Mouse (Mus musculus) small intestine, adult 2 months (tissue): ENCODE measurements at regions not wholly inside any gene's neighbourhood (a gene's known extent, or its start where the extent isn't known, plus 50 kb on each side); places are given as distances from the start of the nearest gene placed in this dataset.

Experiments used
- H3K27ac ChIP-seq: fragments of 200-500 bp; 2 replicates; pipeline ENCODE4 v1.5.1; 2012; ENCODE audit warnings: low read depth, low read length, control low read depth, inconsistent platforms; ENCODE audit not compliant: insufficient read depth
- H3K27me3 ChIP-seq: fragments of 200-500 bp; 2 replicates; pipeline ENCODE4 v1.6.1; 2012; ENCODE audit warnings: mild to moderate bottlenecking, moderate library complexity, low read length, inconsistent platforms; ENCODE audit not compliant: control insufficient read depth, insufficient read depth
- H3K36me3 ChIP-seq: fragments of 200-500 bp; 2 replicates; pipeline ENCODE4 v1.6.1; 2012; ENCODE audit warnings: mild to moderate bottlenecking, low read length, control low read depth, inconsistent platforms; ENCODE audit not compliant: control insufficient read depth, insufficient read depth
- H3K4me1 ChIP-seq: fragments of 200-500 bp; 2 replicates; pipeline ENCODE4 v1.6.1; 2012; ENCODE audit warnings: low read length, inconsistent platforms, mixed read lengths; ENCODE audit not compliant: control insufficient read depth, insufficient read depth, insufficient read length
- H3K4me3 ChIP-seq: fragments of 200-500 bp; 2 replicates; pipeline ENCODE4 v1.5.1; 2012; ENCODE audit warnings: low read depth, mild to moderate bottlenecking, control low read depth, inconsistent platforms, low read length, moderate library complexity
- CTCF ChIP-seq: fragments of 200-500 bp; IDR thresholded peaks from 2 replicates; pipeline ENCODE4 v1.5.1; 2012; ENCODE audit warnings: low read depth, mild to moderate bottlenecking, control low read depth, inconsistent platforms, low read length, moderate library complexity, mixed read lengths; ENCODE audit not compliant: insufficient replicate concordance, insufficient read length; ENCODE audit errors: extremely low read depth
- POLR2A ChIP-seq: fragments of 200-500 bp; IDR thresholded peaks from 2 replicates; pipeline ENCODE4 v1.6.1; 2012; ENCODE audit warnings: low read depth, mild to moderate bottlenecking, control low read depth, inconsistent platforms, low read length, moderate library complexity
- WGBS: fragments of 180-500 bp; shearing (Covaris S2); methylation state at CpG from one replicate; pipeline ENCODE4 v1.1.7; 2018; 5-methylcytosine and 5-hydroxymethylcytosine counted together

- Histone ChIP-seq H3K27ac (no peak overlapping the region), H3K4me3 (no peak overlapping the region), H3K4me1 (no peaks in the 10 kb centered on the region), H3K27me3 (no peaks in the 10 kb centered on the region), H3K36me3 (no peaks in the 10 kb centered on the region)
- TF ChIP-seq POLR2A (no peak), CTCF (no peak)
- WGBS = 78% methylated on average over 2 of the region's 2 CpGs
Observed at GRCm38 (mm10) chr2:159571862-159572261, 762.1 kb downstream of the Gm826 start.

GRCm38 (mm10) chr2:159575271-159575670 lies 758.7 kb downstream of the Gm826 start:
- Histone ChIP-seq H3K27ac (no peak overlapping the region), H3K36me3 (no peaks in the 10 kb centered on the region), H3K4me1 (no peaks in the 10 kb centered on the region), H3K4me3 (no peak overlapping the region), H3K27me3 (no peaks in the 10 kb centered on the region)
- no peak for TF ChIP-seq CTCF
- no peak for TF ChIP-seq POLR2A
- 79% methylated on average over 5 of the region's 5 CpGs for WGBS

GRCm38 (mm10) chr2:159583103-159583502 lies 750.9 kb downstream of the Gm826 start:
- 65% methylated on average over 8 of the region's 8 CpGs for WGBS
- Histone ChIP-seq H3K27me3 (no peaks in the 10 kb centered on the region), H3K27ac (no peak overlapping the region)

DNA sequence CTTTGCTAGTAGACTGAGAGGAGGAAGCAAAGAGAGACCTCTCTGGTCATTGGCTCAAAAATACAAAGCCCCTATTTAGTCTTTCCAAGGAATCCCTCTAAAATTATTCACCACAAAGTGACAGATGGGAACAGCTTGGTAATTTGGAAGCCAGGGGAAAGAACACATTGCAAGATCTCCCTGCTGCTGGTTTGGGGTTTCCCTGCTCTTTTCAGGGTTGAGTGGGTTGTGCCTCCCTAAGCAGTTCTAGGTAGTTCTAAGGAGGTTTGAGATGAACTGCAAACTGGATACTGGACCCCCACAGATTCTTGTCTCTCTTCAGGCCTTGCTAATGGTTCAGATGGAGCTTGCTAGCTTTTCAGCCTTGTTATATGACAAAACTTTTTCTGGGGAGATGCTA lies 749.3 kb downstream of the Gm826 start:
- H3K4me3 ChIP-seq = no peak overlapping the region
- no peaks in the 10 kb centered on the region for H3K36me3 ChIP-seq
- no peaks in the 10 kb centered on the region for H3K27me3 ChIP-seq
- TF ChIP-seq CTCF (no peak), POLR2A (no peak)
- H3K27ac ChIP-seq = no peak overlapping the region
- no peaks in the 10 kb centered on the region for H3K4me1 ChIP-seq

More at GRCm38 (mm10) chr2:159583103-159583502, 750.9 kb downstream of the Gm826 start:
- H3K36me3 ChIP-seq = no peaks in the 10 kb centered on the region
- TF ChIP-seq POLR2A (no peak), CTCF (no peak)
- no peak overlapping the region for H3K4me3 ChIP-seq
- no peaks in the 10 kb centered on the region for H3K4me1 ChIP-seq

DNA sequence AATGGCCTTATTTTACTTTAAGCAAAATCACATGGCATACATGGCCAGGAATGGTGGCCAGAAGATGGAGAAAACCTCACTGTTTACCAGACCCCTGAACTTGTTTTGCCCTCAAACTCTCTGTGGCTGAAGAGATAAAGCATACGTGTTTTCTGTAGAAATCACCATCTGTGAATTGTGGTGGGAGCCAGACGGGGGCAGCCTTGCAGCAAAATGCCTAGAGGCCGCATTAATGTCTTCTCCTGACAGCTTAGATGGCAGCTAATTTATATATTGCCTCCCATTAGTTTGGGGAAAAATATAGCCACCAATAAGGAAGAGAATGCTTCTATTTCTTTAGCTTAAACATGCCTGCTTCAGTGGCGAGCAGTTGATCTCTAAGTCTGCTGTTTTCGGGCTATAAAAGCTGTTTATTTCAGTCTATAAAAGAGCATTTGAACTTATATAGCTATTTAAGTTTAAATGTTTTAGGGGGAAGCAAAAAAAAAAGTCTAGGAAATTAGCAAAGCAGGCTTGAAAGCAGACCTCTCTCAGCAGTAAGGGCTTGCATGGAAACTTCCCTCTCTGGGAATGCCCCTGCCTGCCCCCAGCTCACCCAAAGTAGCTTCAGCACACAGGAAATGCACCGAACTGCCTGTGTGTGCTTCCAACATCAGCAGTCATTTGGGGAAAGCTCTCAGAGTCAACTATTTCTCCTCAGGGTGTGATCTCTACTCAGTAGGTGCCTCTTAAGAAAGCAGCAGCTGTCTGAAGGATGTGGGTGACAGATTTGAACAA lies 747.1 kb downstream of the Gm826 start:
- Histone ChIP-seq H3K4me3 (no peak overlapping the region), H3K36me3 (no peaks in the 10 kb centered on the region), H3K27me3 (no peaks in the 10 kb centered on the region), H3K27ac (no peak overlapping the region), H3K4me1 (no peaks in the 10 kb centered on the region)
- TF ChIP-seq CTCF (no peak), POLR2A (no peak)
- WGBS = 44% methylated on average over 6 of the region's 6 CpGs

- Histone ChIP-seq H3K4me3 (no peak overlapping the region), H3K36me3 (no peaks in the 10 kb centered on the region), H3K4me1 (no peaks in the 10 kb centered on the region), H3K27me3 (no peaks in the 10 kb centered on the region), H3K27ac (no peak overlapping the region)
- 54% methylated on average over 2 of the region's 2 CpGs for WGBS
- TF ChIP-seq POLR2A (no peak), CTCF (no peak)
Observed at GRCm38 (mm10) chr2:159591396-159592124, 742.4 kb downstream of the Gm826 start.

GRCm38 (mm10) chr2:159592841-159593240 lies 741.1 kb downstream of the Gm826 start:
- 45% methylated on average over 5 of the region's 5 CpGs for WGBS
- TF ChIP-seq CTCF (no peak), POLR2A (no peak)
- no peaks in the 10 kb centered on the region for H3K27me3 ChIP-seq
- no peaks in the 10 kb centered on the region for H3K4me1 ChIP-seq
- no peak overlapping the region for H3K27ac ChIP-seq
- H3K36me3 ChIP-seq = no peaks in the 10 kb centered on the region
- no peak overlapping the region for H3K4me3 ChIP-seq

DNA sequence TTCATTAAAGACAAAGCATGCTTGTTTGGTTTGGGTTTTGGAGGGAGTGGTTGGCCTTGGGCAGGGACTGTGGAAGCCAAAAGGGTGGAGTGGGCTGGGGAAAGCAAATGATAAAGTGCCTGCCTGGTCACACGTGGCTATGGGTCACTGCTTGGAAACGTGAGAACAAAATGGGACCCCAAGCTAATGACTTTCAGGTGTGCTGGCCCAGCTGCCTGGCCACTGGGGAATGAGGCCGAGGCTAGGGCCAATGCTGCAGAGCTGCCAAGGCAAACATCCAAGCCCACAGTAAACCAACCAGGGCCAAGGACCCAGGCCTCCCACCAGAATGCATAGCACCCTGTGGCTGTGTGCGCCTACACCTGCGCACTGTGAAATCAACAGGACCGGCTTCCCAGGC lies 737.7 kb downstream of the Gm826 start:
- H3K4me3 ChIP-seq = no peak overlapping the region
- TF ChIP-seq POLR2A (no peak), CTCF (no peak)
- H3K4me1 ChIP-seq = no peaks in the 10 kb centered on the region
- WGBS = 76% methylated on average over 6 of the region's 6 CpGs
- H3K36me3 ChIP-seq = no peaks in the 10 kb centered on the region
- H3K27me3 ChIP-seq = no peaks in the 10 kb centered on the region
- no peak overlapping the region for H3K27ac ChIP-seq
